Mouse (Mus musculus): ENCODE results near the gene Rbm8a. TPM values are rescaled to one million over a fixed set of nuclear protein-coding genes. Genes with fewer than 3 reads are reported as not detected.
A peak's percentile ranks its signal among the peaks of the same experiment; 100 is the strongest.

The Rbm8a gene
- total RNA-seq, 2 experiments from 2014 or later: 23.3 to 29.2 TPM

- no peak overlapping the region for H3K27ac ChIP-seq
- no peak for DNase-seq
- no peak overlapping the region for H3K4me3 ChIP-seq
- intact Hi-C loops (cut with DNase I): loop anchor here (5.0 kb wide), 1 partner anchor 40 kb away; the partner anchor contains the start of gene Nudt17
- TF ChIP-seq CTCF (IDR thresholded peaks at IDR 0.05): no peak
Observed at GRCm38 (mm10) chr3:96666916-96667315, 37.2 kb downstream of the Rbm8a start.

DNA sequence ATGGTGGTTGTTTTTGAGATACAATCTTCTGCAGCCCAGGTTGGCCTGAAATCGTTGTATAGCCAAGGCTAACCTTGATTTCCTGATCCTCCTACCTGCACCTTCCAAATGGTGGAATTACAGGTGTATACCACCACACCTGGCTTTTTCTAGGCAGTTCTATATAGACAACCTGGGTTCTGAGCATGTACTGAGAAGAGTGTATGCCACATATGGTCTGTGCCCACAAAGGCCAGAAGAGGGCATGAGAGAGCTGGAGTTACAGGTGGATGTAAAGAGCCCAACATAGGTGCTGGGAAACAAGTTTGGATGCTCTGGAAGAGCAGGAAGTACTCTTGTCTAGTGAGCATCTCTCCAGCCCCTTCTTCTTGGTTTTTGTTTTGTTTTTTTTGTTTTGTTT is 37.6 kb downstream of the Rbm8a start:
- no peak overlapping the region for H3K27ac ChIP-seq
- intact Hi-C loops (cut with DNase I): loop anchor here (5.0 kb wide), 1 partner anchor 40 kb away; the partner anchor contains the start of gene Nudt17
- no peak for DNase-seq

GRCm38 (mm10) chr3:96668424-96669067 is 38.8 kb downstream of the Rbm8a start:
- no peak for DNase-seq
- intact Hi-C loops (cut with DNase I): loop anchor here (5.0 kb wide), 1 partner anchor 39 kb away; the partner anchor contains the start of gene Nudt17
- TF ChIP-seq CTCF (IDR thresholded peaks at IDR 0.05): no peak
- no peak overlapping the region for H3K4me3 ChIP-seq
- no peak overlapping the region for H3K27ac ChIP-seq

More for the DNA sequence above, 37.6 kb downstream of the Rbm8a start:
- H3K4me3 ChIP-seq: no peak overlapping the region
- TF ChIP-seq CTCF (IDR thresholded peaks at IDR 0.05): peak; percentile 53

DNA sequence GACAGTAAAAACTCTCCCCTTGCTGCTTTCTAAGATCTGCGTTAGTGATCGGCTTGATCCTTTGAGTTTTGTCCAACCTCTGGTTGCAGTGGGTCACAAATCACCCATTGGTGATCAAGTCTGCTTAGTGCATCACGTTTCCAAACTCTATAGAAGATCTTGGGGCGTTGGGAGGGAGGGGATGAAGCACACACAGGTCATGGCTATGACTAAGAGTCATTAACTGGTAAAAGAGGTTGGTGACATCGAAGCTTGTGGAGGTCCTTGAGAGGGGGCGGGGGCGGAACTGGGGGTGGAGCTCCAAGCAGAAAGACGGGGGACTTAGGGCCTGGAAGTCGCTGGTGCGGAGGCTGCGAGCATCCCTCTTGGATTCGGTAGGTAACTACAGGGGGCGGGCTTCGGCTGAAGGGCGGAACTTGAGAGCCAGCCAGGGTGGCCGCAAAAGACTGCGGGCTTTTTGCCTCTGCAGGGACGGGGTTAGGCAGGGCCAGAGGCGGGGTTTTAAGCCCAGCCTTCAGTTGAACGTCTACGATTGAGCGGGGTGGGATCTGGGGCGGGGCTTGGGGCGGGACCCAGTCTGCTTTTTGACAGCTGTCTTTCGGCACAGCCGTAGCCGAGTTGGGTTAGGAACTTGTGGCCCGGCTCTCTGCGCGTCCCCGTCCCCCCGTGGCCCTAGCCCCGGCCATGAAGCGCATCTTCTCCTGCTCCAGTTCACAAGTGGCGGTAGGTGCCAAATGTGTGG is 40.2 kb downstream of the Rbm8a start, which contains the start of gene Ankrd35:
Ankrd35 (plus strand) TSS at position 405 of the 742 bp plus-strand sequence.
- intact Hi-C loops (cut with DNase I): loop anchor here (5.0 kb wide), 1 partner anchor 37 kb away; the partner anchor contains the start of gene Nudt17
- peak within 1 kb of the TSS; percentile 76 for H3K4me3 ChIP-seq
- peak; percentile 88 for DNase-seq
- H3K27ac ChIP-seq: peak within 1 kb of the TSS; percentile 70
- peak; percentile 38; the same call in 1 of the 2 replicates for TF ChIP-seq CTCF (IDR thresholded peaks at IDR 0.05)

- Histone ChIP-seq H3K4me3 (no peak overlapping the region), H3K27ac (no peak overlapping the region)
- no peak for DNase-seq
- no peak for TF ChIP-seq CTCF (IDR thresholded peaks at IDR 0.05)
- intact Hi-C loops (cut with DNase I): no loop called here
Observed at GRCm38 (mm10) chr3:96671519-96671918, 41.8 kb downstream of the Rbm8a start.

- Histone ChIP-seq H3K27ac (no peak overlapping the region), H3K4me3 (no peak overlapping the region)
- TF ChIP-seq CTCF (IDR thresholded peaks at IDR 0.05): no peak
- intact Hi-C loops (cut with DNase I): no loop called here
- DNase-seq: no peak
Observed at GRCm38 (mm10) chr3:96673514-96673913, 43.8 kb downstream of the Rbm8a start.

- intact Hi-C loops (cut with DNase I): no loop called here
- H3K4me3 ChIP-seq: no peak overlapping the region
- no peak for TF ChIP-seq CTCF (IDR thresholded peaks at IDR 0.05)
- no peak overlapping the region for H3K27ac ChIP-seq
- no peak for DNase-seq
Observed at GRCm38 (mm10) chr3:96674442-96674841, 44.7 kb downstream of the Rbm8a start.

DNA sequence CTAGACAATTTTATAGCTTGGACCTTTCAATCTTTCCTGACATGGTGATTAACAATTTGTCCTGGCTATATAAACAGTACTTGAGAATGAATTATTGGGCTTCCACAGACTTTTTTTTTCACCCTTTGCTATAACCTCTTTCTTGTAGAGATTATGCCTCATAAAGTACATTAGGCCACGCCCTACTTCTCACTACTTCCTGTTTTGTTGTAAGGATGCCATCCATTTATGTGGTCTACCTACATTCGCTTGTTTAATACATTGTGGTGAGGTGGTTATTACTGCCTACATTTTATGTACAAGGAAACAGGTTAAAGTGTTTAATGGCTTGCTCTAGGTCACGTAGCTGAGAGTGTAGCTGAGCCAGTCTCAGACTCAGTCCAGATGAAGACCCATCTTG is 45.4 kb downstream of the Rbm8a start:
- intact Hi-C loops (cut with DNase I): no loop called here
- TF ChIP-seq CTCF (IDR thresholded peaks at IDR 0.05): no peak
- Histone ChIP-seq H3K27ac (no peak overlapping the region), H3K4me3 (no peak overlapping the region)
- DNase-seq: no peak

DNA sequence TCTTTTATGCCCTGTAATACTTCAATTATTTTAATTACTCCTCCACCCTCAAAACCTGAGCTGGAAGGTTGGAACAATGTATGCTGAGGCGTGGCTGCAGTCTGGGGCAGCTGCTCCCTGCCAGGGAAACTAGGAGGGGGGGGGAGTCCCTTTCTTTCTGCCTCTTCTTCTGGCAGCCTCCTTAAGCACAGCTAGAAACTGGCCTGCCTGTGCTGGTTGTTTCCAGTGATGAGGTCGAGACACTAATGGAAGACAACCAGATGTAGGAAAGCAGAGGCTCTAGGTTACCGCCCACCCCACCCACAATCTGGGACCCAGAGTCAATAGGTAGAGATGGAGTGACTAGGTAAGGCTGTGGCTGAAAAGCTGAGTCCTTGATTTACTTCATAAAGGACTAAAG is 46.0 kb downstream of the Rbm8a start:
- intact Hi-C loops (cut with DNase I): no loop called here
- Histone ChIP-seq H3K4me3 (no peak overlapping the region), H3K27ac (no peak overlapping the region)
- no peak for DNase-seq
- TF ChIP-seq CTCF (IDR thresholded peaks at IDR 0.05): no peak

GRCm38 (mm10) chr3:96678456-96678855 is 48.7 kb downstream of the Rbm8a start:
- H3K27ac ChIP-seq: no peak overlapping the region
- TF ChIP-seq CTCF (IDR thresholded peaks at IDR 0.05): no peak
- intact Hi-C loops (cut with DNase I): no loop called here
- DNase-seq: no peak
- no peak overlapping the region for H3K4me3 ChIP-seq

DNA sequence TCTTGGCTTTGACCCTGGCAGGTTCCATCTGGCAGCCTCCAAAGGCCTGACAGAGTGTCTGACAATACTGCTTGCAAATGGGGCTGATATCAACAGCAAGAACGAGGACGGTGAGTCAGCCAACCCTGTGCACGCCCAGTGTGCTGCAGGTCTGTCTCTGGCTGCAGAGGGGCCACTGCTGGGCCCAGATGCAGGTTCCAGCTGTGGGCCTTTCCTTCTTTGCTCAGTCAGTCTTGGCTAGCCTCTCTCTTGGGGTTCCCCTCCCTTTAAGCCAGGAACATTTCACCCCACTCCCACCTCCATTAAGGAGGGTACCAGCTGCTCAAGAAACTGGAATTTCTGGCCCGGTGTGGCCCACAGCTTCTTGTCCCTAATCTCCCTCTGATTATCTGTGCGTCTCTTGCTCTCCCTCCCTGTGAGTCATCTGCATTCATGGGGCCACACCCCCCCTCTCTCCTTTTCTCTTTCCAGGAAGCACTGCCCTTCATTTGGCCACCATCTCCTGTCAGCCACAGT is 49.5 kb downstream of the Rbm8a start:
- Histone ChIP-seq H3K4me3 (no peak overlapping the region), H3K27ac (no peak overlapping the region)
- intact Hi-C loops (cut with DNase I): no loop called here
- no peak for DNase-seq
- TF ChIP-seq CTCF (IDR thresholded peaks at IDR 0.05): no peak

DNA sequence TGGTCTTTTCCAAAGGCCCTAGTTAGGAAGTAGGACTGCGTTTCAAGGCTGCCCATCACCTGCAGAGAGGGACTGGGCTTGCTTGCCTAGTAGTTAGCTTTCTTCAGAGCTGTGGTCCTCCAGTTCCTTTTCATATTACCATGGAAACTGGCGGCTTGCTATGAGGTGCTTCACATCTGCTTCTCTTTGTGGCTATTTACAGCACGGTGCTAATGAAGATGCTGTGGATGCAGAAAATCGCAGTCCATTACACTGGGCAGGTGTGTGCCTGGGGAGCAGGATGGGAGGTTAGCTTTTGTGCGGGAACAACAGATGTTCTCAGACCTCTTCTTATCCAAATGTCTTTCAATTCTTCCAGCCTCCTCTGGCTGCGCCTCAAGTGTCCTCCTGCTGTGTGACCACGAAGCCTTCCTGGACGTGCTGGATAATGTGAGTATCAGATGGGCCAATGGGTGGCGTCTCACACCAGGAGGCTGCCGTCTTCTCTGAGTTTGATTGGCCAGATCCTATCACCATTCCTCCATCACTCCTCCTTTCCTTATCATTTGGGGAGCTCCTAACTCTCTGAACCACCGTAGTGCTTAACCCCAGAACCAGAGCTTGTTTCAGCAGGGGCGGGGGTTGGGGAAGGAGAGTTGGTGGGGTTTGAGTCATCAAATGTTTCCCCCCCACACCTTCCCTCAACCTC is 50.7 kb downstream of the Rbm8a start:
- no peak overlapping the region for H3K4me3 ChIP-seq
- DNase-seq: no peak
- intact Hi-C loops (cut with DNase I): no loop called here
- H3K27ac ChIP-seq: no peak overlapping the region
- no peak for TF ChIP-seq CTCF (IDR thresholded peaks at IDR 0.05)

Other genes starting within 250 kb of the Rbm8a start
- gene BC107364, start 177.6 kb upstream of the Rbm8a start, total RNA-seq (2021): not detected
- 100 to 1,000 TPM; 590 to 675 TPM for gene Hfe2, start 104.8 kb upstream of the Rbm8a start, total RNA-seq (2021)
- 100 to 1,000 TPM; 541 to 557 TPM for gene Txnip, start 72.0 kb upstream of the Rbm8a start, total RNA-seq (2021)
- 1 to 10 TPM in 1 of 2 experiments, not detected in 1; 1.1 TPM for gene Gm16253, start 52.9 kb upstream of the Rbm8a start, total RNA-seq (2021)
- 10 to 100 TPM; 44.5 to 48.3 TPM for gene Polr3gl, start 35.8 kb upstream of the Rbm8a start, total RNA-seq (2021)
- gene Ankrd34a, start 33.3 kb upstream of the Rbm8a start, total RNA-seq (2021): under 1 TPM; 0.41 to 0.92 TPM
- gene Lix1l, start 28.8 kb upstream of the Rbm8a start, total RNA-seq (2021): 1 to 10 TPM; 4.9 to 8.4 TPM
- gene Pex11b, start 5.4 kb downstream of the Rbm8a start, total RNA-seq (2021): 10 to 100 TPM; 22.6 to 24.2 TPM
- under 1 TPM; 0.14 to 0.15 TPM for gene Gm42957, start 5.5 kb downstream of the Rbm8a start, total RNA-seq (2021)
- gene Itga10, start 15.7 kb downstream of the Rbm8a start, total RNA-seq (2021): 1 to 10 TPM in 1 of 2 experiments, under 1 TPM in 1; 0.74 to 1.4 TPM
- under 1 TPM; 0.22 to 0.26 TPM for gene Ankrd35, start 40.2 kb downstream of the Rbm8a start, total RNA-seq (2021)
- gene Pias3, start 66.5 kb downstream of the Rbm8a start, total RNA-seq (2021): 1 to 10 TPM; 5.5 to 5.6 TPM
- gene Nudt17, start 78.6 kb downstream of the Rbm8a start, total RNA-seq (2021): under 1 TPM; 0.31 to 0.73 TPM
- gene Polr3c, start 97.7 kb downstream of the Rbm8a start, total RNA-seq (2021): 10 to 100 TPM; 23.2 to 24.3 TPM
- gene Rnf115, start 97.7 kb downstream of the Rbm8a start, total RNA-seq (2021): 10 to 100 TPM; 60.7 to 69.3 TPM
- not detected for gene Pdzk1, start 199.4 kb downstream of the Rbm8a start, total RNA-seq (2021)
- gene Cd160, start 199.4 kb downstream of the Rbm8a start, total RNA-seq (2021): not detected